Comparison of ENCODE assay signal across 8 mouse cellular contexts in the genomic region with DNA sequence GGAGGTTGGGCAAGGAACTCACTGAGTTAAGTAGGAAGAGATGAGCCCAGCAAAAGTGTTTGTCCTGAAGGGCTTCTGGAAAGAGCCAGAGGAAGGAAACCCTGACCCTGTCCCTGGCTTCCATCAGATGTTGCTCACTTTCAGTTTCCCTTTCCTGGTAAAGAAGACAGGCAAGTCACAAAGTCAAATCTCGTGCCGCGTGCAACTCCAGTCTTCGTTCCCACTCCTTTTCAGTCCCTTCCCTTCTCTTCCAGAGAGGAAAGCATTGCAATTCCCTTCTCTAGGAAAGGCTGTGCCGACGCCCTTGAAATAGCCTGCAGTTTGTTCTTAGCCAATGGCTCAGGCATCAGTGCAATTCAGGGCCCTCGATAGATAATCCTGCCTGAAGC. TPM values are rescaled to one million over a fixed set of nuclear protein-coding genes. Genes with fewer than 3 reads are reported as not detected.
DNase-seq lines count a peak whose midpoint lies in the region; ATAC-seq and TF ChIP-seq lines count a peak whose summit lies in the region.

No protein-coding gene starts in this region.

- peak; percentile 49 for DNase-seq in adrenal gland, postnatal 10 days
- peak; percentile 82 for DNase-seq in heart, adult 8-10 months (ENCODE audit: low spot score)
- peak; percentile 24 to 43 for DNase-seq in kidney, adult 8-10 months
- peak; percentile 55 for DNase-seq in lung, postnatal 10 days
- no peak for DNase-seq in B cell, adult 2 months
- DNase-seq in hindbrain, postnatal 0 days (ENCODE audit: low spot score) = no peak
- no peak for DNase-seq in right cerebral cortex, adult 18-20 months
- no peak for DNase-seq in thymus, postnatal 36 days

- no peaks in the 10 kb centered on the region for H3K9me3 ChIP-seq in hindbrain, postnatal 0 days (ENCODE audit: low read length)

- ATAC-seq in hindbrain, postnatal 0 days = no peak

- no peaks in the 10 kb centered on the region for H3K27me3 ChIP-seq in hindbrain, postnatal 0 days (ENCODE audit: insufficient read depth, low read length)

- no peak for TF ChIP-seq CTCF in hindbrain, postnatal 0 days (IDR thresholded peaks at IDR 0.05; ENCODE audit: low read depth)

- H3K9ac ChIP-seq in hindbrain, postnatal 0 days (replicated peaks; ENCODE audit: low read length) = no peak overlapping the region

- H3K27ac ChIP-seq in hindbrain, postnatal 0 days = no peak overlapping the region

- H3K36me3 ChIP-seq in hindbrain, postnatal 0 days (ENCODE audit: insufficient read depth, low read length) = peaks cover 6% of the 10 kb centered on the region; the same call in 1 of the 2 replicates

- H3K4me1 ChIP-seq in hindbrain, postnatal 0 days (ENCODE audit: insufficient read depth, low read length) = peaks cover 11% of the 10 kb centered on the region; the same call in 1 of the 2 replicates

- H3K4me3 ChIP-seq in hindbrain, postnatal 0 days (ENCODE audit: low read length) = no peak overlapping the region

- 80% methylated on average over 7 of the region's 7 CpGs for WGBS in hindbrain, postnatal 0 days

- H3K4me2 ChIP-seq in hindbrain, postnatal 0 days (ENCODE audit: low read depth, low read length) = no peak overlapping the region

RNA-seq across cellular contexts. Expression of gene Pxk, which starts 2.5 kb away (rescaled TPM):
- total RNA-seq in adrenal gland, postnatal 10 days (2021) = 10 to 100 TPM; 32.3 to 40.9 TPM
- total RNA-seq in heart, adult 8-10 months (2022) = 10 to 100 TPM; 21.5 to 25.4 (median 24.6) TPM
- 24.5 and 36.3 TPM in 2 replicates for total RNA-seq in hindbrain, postnatal 0 days (2014; rRNA removed)
- 55.5 and 57.4 TPM in 2 replicates for polyA plus RNA-seq in hindbrain, postnatal 0 days (2015; fragmentation: Nextera tagmentation; extraction: Ambion mirVana)

RNA-seq across cellular contexts. Expression of gene Rpp14, which starts 15.4 kb away (rescaled TPM):
- 10 to 100 TPM; 31.6 to 37.2 TPM for total RNA-seq in adrenal gland, postnatal 10 days (2021)
- total RNA-seq in heart, adult 8-10 months (2022) = 10 to 100 TPM; 26.2 to 33.3 (median 28.2) TPM
- 16.1 and 18.9 TPM in 2 replicates for total RNA-seq in hindbrain, postnatal 0 days (2014; rRNA removed)
- 36.2 and 45.3 TPM in 2 replicates for polyA plus RNA-seq in hindbrain, postnatal 0 days (2015; fragmentation: Nextera tagmentation; extraction: Ambion mirVana)

Comparison
In these comparisons a context has a peak if more than half of its experiments do, and no peak if none do; other contexts are left out.
1. DNase-seq: peak in adrenal gland, postnatal 10 days (single experiment), heart, adult 8-10 months (single experiment), kidney, adult 8-10 months (2 of 2) and lung, postnatal 10 days (single experiment); none in B cell, adult 2 months (0 of 2), hindbrain, postnatal 0 days (single experiment), right cerebral cortex, adult 18-20 months (single experiment) and thymus, postnatal 36 days (0 of 2).